Mouse (Mus musculus) lung, embryonic 16.5 days (tissue): ENCODE measurements around the gene Barx1. TPM values are rescaled to one million over a fixed set of nuclear protein-coding genes. Genes with fewer than 3 reads are reported as not detected.

Experiments used
- ATAC-seq: fragments of 200-750 bp; cut with Nextera tagmentation; 2 replicates; pipeline ENCODE4 v1.8.0; 2017; ENCODE audit warnings: low read depth, mild to moderate bottlenecking, moderate library complexity
- H3K27ac ChIP-seq: fragments of 300-500 bp; sonication (generic); 2 replicates; pipeline ENCODE4 v1.5.1; 2014; ENCODE audit warnings: mild to moderate bottlenecking, control low read depth, low read length
- H3K27me3 ChIP-seq: fragments of 300-500 bp; sonication (generic); 2 replicates; pipeline ENCODE4 v1.6.1; 2014; ENCODE audit warnings: low read depth, low read length, mixed read lengths; ENCODE audit not compliant: control insufficient read depth, insufficient read depth
- H3K36me3 ChIP-seq: fragments of 300-500 bp; sonication (generic); 2 replicates; pipeline ENCODE4 v1.6.1; 2014; ENCODE audit warnings: low read length; ENCODE audit not compliant: control insufficient read depth, insufficient read depth
- H3K4me1 ChIP-seq: fragments of 300-500 bp; sonication (generic); replicated peaks from 2 replicates; pipeline ENCODE4 v1.6.1; 2014; ENCODE audit warnings: low read length, mixed read lengths; ENCODE audit not compliant: control insufficient read depth, insufficient read depth
- H3K4me2 ChIP-seq: fragments of 300-500 bp; sonication (generic); 2 replicates; pipeline ENCODE4 v1.6.1; 2014; ENCODE audit warnings: low read depth, low read length, control low read depth
- H3K4me3 ChIP-seq: fragments of 300-500 bp; sonication (generic); 2 replicates; pipeline ENCODE4 v1.5.1; 2014; ENCODE audit warnings: mild to moderate bottlenecking, low read length, control low read depth
- H3K9ac ChIP-seq: fragments of 300-500 bp; sonication (generic); 2 replicates; pipeline ENCODE4 v1.6.1; 2014; ENCODE audit warnings: low read length, control low read depth
- H3K9me3 ChIP-seq: fragments of 300-500 bp; sonication (generic); 2 replicates; pipeline ENCODE4 v1.6.1; 2016; ENCODE audit warnings: low read length; ENCODE audit not compliant: control insufficient read depth
- WGBS: fragments of 180-500 bp; shearing (Covaris S2); extraction: QIAGEN DNeasy Blood & Tissue Kit; methylation state at CpG from one replicate; pipeline ENCODE4 v1.1.7; 2014; 5-methylcytosine and 5-hydroxymethylcytosine counted together
- polyA plus RNA-seq: library from polyadenylated mRNA; unstranded; fragments of >200 nt; fragmentation: Nextera tagmentation; extraction: Ambion mirVana; gene quantifications from 2 replicates; pipeline ENCODE4 v1.2.1, GENCODE M21; 2015

The Barx1 gene
- polyA plus RNA-seq, 1 experiment from 2014 or later: 0.43 TPM

- Histone ChIP-seq H3K27me3 (no peaks in the 10 kb centered on the region), H3K9me3 (no peaks in the 10 kb centered on the region), H3K9ac (no peak overlapping the region), H3K36me3 (no peaks in the 10 kb centered on the region), H3K4me3 (no peak overlapping the region), H3K4me1 (no peaks in the 10 kb centered on the region), H3K4me2 (no peak overlapping the region), H3K27ac (no peak overlapping the region)
- 66% methylated on average over 6 of the region's 6 CpGs for WGBS
- ATAC-seq: no peak
These were observed 19.7 kb upstream of the Barx1 start for GRCm38 (mm10) chr13:48643072-48643471.

- Histone ChIP-seq H3K9ac (no peak overlapping the region), H3K27me3 (no peaks in the 10 kb centered on the region), H3K36me3 (no peaks in the 10 kb centered on the region), H3K4me2 (no peak overlapping the region), H3K27ac (no peak overlapping the region), H3K4me1 (no peaks in the 10 kb centered on the region), H3K4me3 (no peak overlapping the region), H3K9me3 (no peaks in the 10 kb centered on the region)
- no peak for ATAC-seq
- WGBS: 87% methylated on average over 3 of the region's 3 CpGs
These were observed 18.8 kb upstream of the Barx1 start for GRCm38 (mm10) chr13:48643991-48644390.

GRCm38 (mm10) chr13:48646696-48647095, 16.1 kb upstream of the Barx1 start:
- no peak for ATAC-seq
- Histone ChIP-seq H3K4me1 (no peaks in the 10 kb centered on the region), H3K27ac (no peak overlapping the region), H3K27me3 (no peaks in the 10 kb centered on the region), H3K9ac (no peak overlapping the region), H3K4me2 (no peak overlapping the region), H3K9me3 (no peaks in the 10 kb centered on the region), H3K4me3 (no peak overlapping the region), H3K36me3 (no peaks in the 10 kb centered on the region)
- 82% methylated on average over 4 of the region's 4 CpGs for WGBS

- no peaks in the 10 kb centered on the region for H3K9me3 ChIP-seq
- no peak overlapping the region for H3K4me3 ChIP-seq
- H3K27ac ChIP-seq: no peak overlapping the region
- ATAC-seq: no peak
- peaks cover 6% of the 10 kb centered on the region for H3K27me3 ChIP-seq
- H3K36me3 ChIP-seq: no peaks in the 10 kb centered on the region
- 0% methylated on average over 1 of the region's 1 CpGs for WGBS
- no peak overlapping the region for H3K9ac ChIP-seq
- H3K4me2 ChIP-seq: no peak overlapping the region
- H3K4me1 ChIP-seq: no peaks in the 10 kb centered on the region
These were observed 12.2 kb upstream of the Barx1 start for GRCm38 (mm10) chr13:48650615-48651014.

GRCm38 (mm10) chr13:48651132-48652065, 11.4 kb upstream of the Barx1 start:
- Histone ChIP-seq H3K4me3 (no peak overlapping the region), H3K27me3 (peaks cover 14% of the 10 kb centered on the region), H3K36me3 (no peaks in the 10 kb centered on the region), H3K9ac (no peak overlapping the region), H3K27ac (no peak overlapping the region), H3K9me3 (no peaks in the 10 kb centered on the region), H3K4me2 (no peak overlapping the region), H3K4me1 (no peaks in the 10 kb centered on the region; the same call in 1 of the 2 replicates)
- 41% methylated on average over 6 of the region's 6 CpGs for WGBS
- no peak for ATAC-seq

- H3K9me3 ChIP-seq: no peaks in the 10 kb centered on the region
- no peak overlapping the region for H3K9ac ChIP-seq
- no peaks in the 10 kb centered on the region for H3K36me3 ChIP-seq
- H3K4me3 ChIP-seq: no peak overlapping the region
- H3K27me3 ChIP-seq: peaks cover 39% of the 10 kb centered on the region
- H3K27ac ChIP-seq: no peak overlapping the region
- ATAC-seq: no peak
- 6% methylated on average over 14 of the region's 14 CpGs for WGBS
- H3K4me2 ChIP-seq: no peak overlapping the region
- H3K4me1 ChIP-seq: peaks cover 2% of the 10 kb centered on the region; the same call in 1 of the 2 replicates
These were observed 8.7 kb upstream of the Barx1 start for GRCm38 (mm10) chr13:48653788-48654770.

GRCm38 (mm10) chr13:48655637-48656036, 7.2 kb upstream of the Barx1 start:
- Histone ChIP-seq H3K27me3 (peaks cover 54% of the 10 kb centered on the region), H3K4me2 (no peak overlapping the region), H3K9me3 (no peaks in the 10 kb centered on the region), H3K9ac (no peak overlapping the region), H3K4me1 (peaks cover 11% of the 10 kb centered on the region), H3K27ac (no peak overlapping the region), H3K4me3 (no peak overlapping the region), H3K36me3 (no peaks in the 10 kb centered on the region)
- under 1% methylated on average over 8 of the region's 8 CpGs for WGBS
- ATAC-seq: peak; percentile 57

GRCm38 (mm10) chr13:48657791-48658190, 5.0 kb upstream of the Barx1 start:
- no peak for ATAC-seq

More at GRCm38 (mm10) chr13:48657791-48658190, 5.0 kb upstream of the Barx1 start:
- Histone ChIP-seq H3K4me1 (peaks cover 14% of the 10 kb centered on the region), H3K4me3 (no peak overlapping the region), H3K36me3 (no peaks in the 10 kb centered on the region), H3K27me3 (peaks cover 74% of the 10 kb centered on the region), H3K4me2 (no peak overlapping the region), H3K9me3 (no peaks in the 10 kb centered on the region), H3K27ac (no peak overlapping the region), H3K9ac (no peak overlapping the region)
- WGBS: 3% methylated on average over 9 of the region's 9 CpGs
